23 mouse cellular contexts compared by ENCODE assay signal in genomic region chr1:93270516-93271240, GRCm38 (mm10). TPM values are rescaled to one million over a fixed set of nuclear protein-coding genes. Genes with fewer than 3 reads are reported as not detected.
DNase-seq lines count a peak whose midpoint lies in the region; ATAC-seq and TF ChIP-seq lines count a peak whose summit lies in the region.
"Had no signal": no experiment of that assay in that cellular context is flagged by ENCODE, and none has a peak within 500 bp of the region (broad histone marks: within the 10 kb centered on the region; RNA-seq: fewer than 3 reads in every experiment).

No protein-coding gene starts in this region.

- no peaks in the 10 kb centered on the region for H3K27me3 ChIP-seq in C2C12 (ENCODE audit: control insufficient read depth, insufficient read depth, insufficient read length)
- H3K27me3 ChIP-seq: embryonic facial prominence, embryonic 12.5 days had no signal

- no peak overlapping the region for H3ac ChIP-seq in C2C12 (ENCODE audit: control insufficient read depth, insufficient read length, low read depth)

- no peak for TF ChIP-seq CTCF in C2C12 (IDR thresholded peaks at IDR 0.05; ENCODE audit: control insufficient read depth, insufficient read depth, insufficient read length)
- TF ChIP-seq CTCF in embryonic fibroblast, embryonic 13.5 days (IDR thresholded peaks at IDR 0.05; ENCODE audit: borderline replicate concordance, insufficient read depth, low read length): no peak

- peak; percentile 85 for DNase-seq in heart, adult 11 months
- no peak for DNase-seq in heart, adult 8-10 months (ENCODE audit: low spot score)
- DNase-seq in ovary, postnatal 10 days (ENCODE audit: low spot score): no peak
- DNase-seq: adrenal gland, adult 8-10 months; adrenal gland, postnatal 14 days; adrenal gland, postnatal 36 days; B cell, adult 2 months; cerebellum, adult 11-12 months; cerebellum, adult 2 months; cerebellum, adult 9-10 months; cerebellum, postnatal 10 days; cerebellum, postnatal 25 days had no signal

- ATAC-seq in granulocyte monocyte progenitor cell, adult 5-6 weeks (replicated peaks; ENCODE audit: poor library complexity, severe bottlenecking): no peak
- ATAC-seq: activated CD4-positive, CD25-positive, alpha-beta regulatory T cell, adult 4 months; forebrain, embryonic 14.5 days; forebrain, embryonic 16.5 days had no signal

- H3K36me3 ChIP-seq in C2C12 (ENCODE audit: control insufficient read depth, insufficient read depth): no peaks in the 10 kb centered on the region
- H3K36me3 ChIP-seq: embryonic facial prominence, embryonic 10.5 days; forebrain, embryonic 10.5 days; forebrain, embryonic 12.5 days had no signal

- peak overlapping the region; percentile 49; the same call in 1 of the 2 replicates for H3K27ac ChIP-seq in embryonic fibroblast, embryonic 13.5 days (ENCODE audit: insufficient read depth, low read length)
- H3K27ac ChIP-seq: embryonic facial prominence, embryonic 10.5 days; embryonic facial prominence, embryonic 12.5 days; forebrain, embryonic 10.5 days; forebrain, embryonic 12.5 days had no signal

- peaks cover 2% of the 10 kb centered on the region; the same call in 1 of the 2 replicates for H3K4me1 ChIP-seq in embryonic fibroblast, embryonic 13.5 days (ENCODE audit: control insufficient read depth, insufficient read depth, low read length)

- no peaks in the 10 kb centered on the region for H3K79me2 ChIP-seq in C2C12 (ENCODE audit: control insufficient read depth, insufficient read depth)

- no peaks in the 10 kb centered on the region for H3K79me3 ChIP-seq in C2C12 (ENCODE audit: low read depth)

- H3K4me3 ChIP-seq in C2C12 (ENCODE audit: insufficient read depth, poor library complexity, severe bottlenecking): no peak overlapping the region
- H3K4me3 ChIP-seq in embryonic fibroblast, embryonic 13.5 days (ENCODE audit: insufficient read depth, low read length): no peak overlapping the region
- H3K4me3 ChIP-seq: embryonic facial prominence, embryonic 10.5 days; embryonic facial prominence, embryonic 12.5 days; erythroblast, embryonic 14.5 days; forebrain, embryonic 10.5 days; forebrain, embryonic 12.5 days had no signal

- no peak for TF ChIP-seq POLR2A in embryonic fibroblast, embryonic 13.5 days (IDR thresholded peaks at IDR 0.05; ENCODE audit: low read depth, low read length)

TF ChIP-seq in C2C12, 6 proteins besides CTCF, POLR2A, EP300 and RAD21:
- no peak for TF ChIP-seq MYOD1 (IDR thresholded peaks at IDR 0.05; ENCODE audit: control insufficient read depth, insufficient read length, low read depth)
- TF ChIP-seq FOSL1 (IDR thresholded peaks at IDR 0.05; ENCODE audit: insufficient read depth, low read length, poor library complexity, severe bottlenecking): peak; percentile 37
TF ChIP-seq in C2C12: peak in this region for 1.

RNA-seq across cellular contexts. Expression of gene Sned1, which starts 35.0 kb away (rescaled TPM):
- 10 to 100 TPM in 1 of 4 experiments, 1 to 10 TPM in 3; 5.7 to 12.3 (median 7.2) TPM for total RNA-seq in heart, adult 8-10 months (2022)
- polyA plus RNA-seq in C2C12 (2012; fragmentation: generic; extraction: Trizol): 0.18 TPM
- polyA plus RNA-seq in embryonic fibroblast, embryonic 13.5 days (2011; ENCODE audit: insufficient read length, low read depth, missing spikeins): 21.8 and 35.2 TPM in 2 replicates
- total RNA-seq in granulocyte monocyte progenitor cell, adult 5-6 weeks (2014; fragmentation: Nextera tagmentation): 0.30 and 0.70 TPM in 2 replicates
- total RNA-seq in granulocyte monocyte progenitor cell, adult 5-6 weeks (2017): 0.05 and 0.13 TPM in 2 replicates
- polyA plus RNA-seq: erythroblast, embryonic 14.5 days had no signal

RNA-seq across cellular contexts. Expression of gene Mterf4, which starts 35.0 kb away (rescaled TPM):
- total RNA-seq in heart, adult 8-10 months (2022): 10 to 100 TPM; 13.8 to 17.4 (median 14.7) TPM
- polyA plus RNA-seq in C2C12 (2012; fragmentation: generic; extraction: Trizol): 11.7 TPM
- 15.9 and 18.0 TPM in 2 replicates for polyA plus RNA-seq in embryonic fibroblast, embryonic 13.5 days (2011; ENCODE audit: insufficient read length, low read depth, missing spikeins)
- 15.1 and 19.0 TPM in 2 replicates for total RNA-seq in granulocyte monocyte progenitor cell, adult 5-6 weeks (2014; fragmentation: Nextera tagmentation)
- total RNA-seq in granulocyte monocyte progenitor cell, adult 5-6 weeks (2017): 13.3 and 22.9 TPM in 2 replicates
